Mouse (Mus musculus) hindbrain, embryonic 12.5 days (tissue): Measurements from ENCODE around the gene Twist2. TPM values are rescaled to one million over a fixed set of nuclear protein-coding genes. Genes with fewer than 3 reads are reported as not detected.
A peak's percentile ranks its signal among the peaks of the same experiment; 100 is the strongest.

ENCODE experiments used
- ATAC-seq: fragments of 200-750 bp; cut with Nextera tagmentation; 2 replicates; pipeline ENCODE4 v1.8.0; 2017; ENCODE audit warnings: moderate TSS enrichment; ENCODE audit not compliant: low FRiP score
- H3K27ac ChIP-seq: fragments of 300-500 bp; sonication (generic); 2 replicates; pipeline ENCODE4 v1.5.1; 2016; ENCODE audit warnings: mild to moderate bottlenecking
- H3K27me3 ChIP-seq: fragments of 300-500 bp; sonication (generic); 2 replicates; pipeline ENCODE4 v1.6.1; 2016; ENCODE audit warnings: mild to moderate bottlenecking
- H3K36me3 ChIP-seq: fragments of 300-500 bp; sonication (generic); 2 replicates; pipeline ENCODE4 v1.6.1; 2016; ENCODE audit warnings: mild to moderate bottlenecking
- H3K4me1 ChIP-seq: fragments of 300-500 bp; sonication (generic); 2 replicates; pipeline ENCODE4 v1.6.1; 2016
- H3K4me2 ChIP-seq: fragments of 300-500 bp; sonication (generic); replicated peaks from 2 replicates; pipeline ENCODE4 v1.6.1; 2016; ENCODE audit warnings: mild to moderate bottlenecking
- H3K4me3 ChIP-seq: fragments of 300-500 bp; sonication (generic); 2 replicates; pipeline ENCODE4 v1.5.1; 2016; ENCODE audit warnings: mild to moderate bottlenecking
- H3K9ac ChIP-seq: fragments of 300-500 bp; sonication (generic); 2 replicates; pipeline ENCODE4 v1.6.1; 2016; ENCODE audit warnings: mild to moderate bottlenecking, moderate library complexity
- H3K9me3 ChIP-seq: fragments of 300-500 bp; sonication (generic); replicated peaks from 2 replicates; pipeline ENCODE4 v1.6.1; 2016; ENCODE audit warnings: mild to moderate bottlenecking
- WGBS: fragments of 180-500 bp; shearing (Covaris S2); methylation state at CpG from one replicate; pipeline ENCODE4 v1.1.7; 2016; 5-methylcytosine and 5-hydroxymethylcytosine counted together
- polyA plus RNA-seq: library from polyadenylated mRNA; unstranded; fragments of >200 nt; fragmentation: Nextera tagmentation; extraction: Ambion mirVana; gene quantifications from 2 replicates; pipeline ENCODE4 v1.2.1, GENCODE M21; 2016

The Twist2 gene
- polyA plus RNA-seq, 1 experiment from 2014 or later, result 22.6 TPM

DNA sequence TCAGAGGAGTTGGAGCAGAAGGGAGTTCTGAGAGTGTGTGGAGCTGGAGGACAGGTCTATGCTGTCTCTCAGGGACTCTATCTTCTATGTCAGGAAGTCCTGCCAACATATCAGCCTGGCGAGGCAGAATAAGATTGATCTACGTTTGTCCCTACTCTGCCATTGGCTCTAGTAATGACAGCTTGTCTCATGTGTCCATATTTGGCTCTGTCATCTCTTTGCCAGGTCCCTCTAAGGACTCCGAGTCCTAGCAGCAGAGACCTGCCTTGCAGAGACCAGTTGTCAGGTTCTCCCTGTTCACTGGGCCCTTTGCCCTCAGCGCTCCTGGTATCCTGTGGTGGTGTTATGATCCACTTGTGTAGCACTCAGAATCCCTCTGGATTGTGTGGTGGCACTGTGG is 21.4 kb upstream of the Twist2 start:
- H3K4me3 ChIP-seq, result no peak overlapping the region

DNA sequence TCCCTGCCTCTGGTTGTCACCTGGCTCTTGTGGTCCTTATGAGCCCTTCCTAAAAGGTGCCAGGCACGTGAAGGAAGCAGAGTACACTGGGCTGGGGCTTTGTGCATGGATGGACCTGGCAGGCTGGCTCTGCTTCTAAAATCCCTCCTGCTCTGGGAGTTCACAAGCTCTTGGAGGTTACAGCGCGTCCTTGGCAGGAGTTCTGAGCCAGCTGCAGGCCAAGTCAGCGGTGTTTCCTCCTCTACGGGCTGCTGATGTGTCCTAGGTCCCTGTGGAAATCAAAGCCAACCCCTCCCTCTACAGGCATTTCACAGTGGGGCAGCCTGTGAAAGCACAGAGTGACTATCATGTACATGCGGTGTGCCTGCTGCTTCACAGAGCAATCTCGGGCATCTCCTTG is 20.1 kb upstream of the Twist2 start:
- H3K4me3 ChIP-seq, result no peak overlapping the region
- no peaks in the 10 kb centered on the region for H3K27me3 ChIP-seq
- no peaks in the 10 kb centered on the region for H3K9me3 ChIP-seq
- 75% methylated on average over 7 of the region's 7 CpGs for WGBS
- no peaks in the 10 kb centered on the region for H3K4me1 ChIP-seq
- ATAC-seq, result no peak
- H3K27ac ChIP-seq, result no peak overlapping the region
- no peaks in the 10 kb centered on the region for H3K36me3 ChIP-seq
- no peak overlapping the region for H3K9ac ChIP-seq
- no peak overlapping the region for H3K4me2 ChIP-seq

More for the DNA sequence above, 21.4 kb upstream of the Twist2 start:
- WGBS, result 86% methylated on average over 4 of the region's 4 CpGs
- H3K36me3 ChIP-seq, result no peaks in the 10 kb centered on the region
- ATAC-seq, result no peak
- H3K27ac ChIP-seq, result no peak overlapping the region
- no peaks in the 10 kb centered on the region for H3K4me1 ChIP-seq
- no peak overlapping the region for H3K9ac ChIP-seq
- no peaks in the 10 kb centered on the region for H3K27me3 ChIP-seq
- no peaks in the 10 kb centered on the region for H3K9me3 ChIP-seq
- H3K4me2 ChIP-seq, result no peak overlapping the region

DNA sequence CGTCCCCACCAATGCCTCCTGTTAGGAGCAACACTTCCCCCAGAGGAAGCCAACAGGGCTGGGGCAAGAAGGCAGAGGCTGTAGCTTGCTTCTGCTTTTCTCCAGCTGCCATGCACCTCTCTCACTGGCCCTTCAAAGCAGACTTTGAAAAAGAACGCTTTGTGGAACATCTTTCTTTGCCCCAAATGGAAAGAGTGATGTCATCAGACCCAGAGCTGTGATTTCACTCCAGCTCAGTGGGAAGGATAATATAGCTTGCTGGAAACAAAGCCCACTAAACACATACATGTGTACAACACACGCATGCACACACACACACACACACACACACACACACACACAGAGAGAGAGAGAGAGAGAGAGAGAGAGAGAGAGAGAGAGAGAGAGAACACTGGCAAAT is 17.1 kb upstream of the Twist2 start:
- WGBS, result 81% methylated on average over 3 of the region's 3 CpGs
- H3K27me3 ChIP-seq, result no peaks in the 10 kb centered on the region
- H3K9me3 ChIP-seq, result peaks cover 5% of the 10 kb centered on the region; the same call in 1 of the 2 replicates
- H3K27ac ChIP-seq, result no peak overlapping the region
- no peak overlapping the region for H3K4me2 ChIP-seq
- H3K4me1 ChIP-seq, result no peaks in the 10 kb centered on the region
- H3K4me3 ChIP-seq, result no peak overlapping the region
- H3K36me3 ChIP-seq, result no peaks in the 10 kb centered on the region
- H3K9ac ChIP-seq, result no peak overlapping the region
- ATAC-seq, result no peak

DNA sequence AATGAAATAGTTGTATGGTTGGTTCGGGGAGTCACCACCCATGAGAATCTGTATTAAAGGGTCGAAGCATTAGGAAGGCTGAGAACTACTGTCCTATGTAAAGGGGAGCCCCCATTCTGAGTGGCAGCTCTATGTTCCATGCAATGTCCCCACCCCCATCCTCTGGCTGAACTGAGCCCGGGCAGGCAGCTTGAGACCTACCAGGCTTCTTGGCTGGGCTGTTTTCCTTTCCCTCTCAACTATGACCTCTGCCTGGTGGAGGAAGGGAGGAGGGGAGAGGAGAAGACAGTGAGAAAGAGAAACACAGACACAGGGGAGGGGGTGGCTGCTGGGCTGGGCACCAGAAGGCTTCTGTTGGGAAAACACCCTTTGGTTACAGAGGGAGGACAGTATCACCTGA is 1.9 kb upstream of the Twist2 start:
- Histone ChIP-seq H3K27ac (no peak overlapping the region), H3K4me2 (no peak overlapping the region; the same call in 1 of the 2 replicates), H3K27me3 (peaks cover 58% of the 10 kb centered on the region), H3K9ac (no peak overlapping the region), H3K4me1 (peaks cover 30% of the 10 kb centered on the region), H3K4me3 (no peak overlapping the region), H3K36me3 (no peaks in the 10 kb centered on the region), H3K9me3 (no peaks in the 10 kb centered on the region)
- 58% methylated on average over 3 of the region's 3 CpGs for WGBS
- no peak for ATAC-seq

DNA sequence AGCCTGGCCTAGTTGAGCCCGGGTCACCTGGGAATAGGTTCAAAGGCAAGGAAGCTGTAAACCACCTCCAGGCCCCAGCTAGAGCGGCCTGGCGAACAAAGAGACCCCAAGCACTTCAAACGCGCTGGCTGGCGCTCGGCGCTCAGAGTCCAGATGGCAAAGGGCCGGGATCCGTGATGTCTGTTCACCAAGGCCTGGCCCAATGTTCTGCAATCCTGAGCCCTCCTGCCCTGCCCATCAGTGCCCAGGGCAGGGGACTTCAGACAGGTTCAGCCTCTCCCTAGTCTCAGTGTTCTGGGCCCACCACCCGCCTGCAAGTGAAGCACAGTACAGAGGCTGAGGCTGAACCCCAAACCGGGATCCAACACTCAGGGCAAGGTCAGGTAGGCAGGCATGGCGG is 913 bp upstream of the Twist2 start:
- H3K27me3 ChIP-seq, result peaks cover 66% of the 10 kb centered on the region
- WGBS, result 12% methylated on average over 13 of the region's 13 CpGs

DNA sequence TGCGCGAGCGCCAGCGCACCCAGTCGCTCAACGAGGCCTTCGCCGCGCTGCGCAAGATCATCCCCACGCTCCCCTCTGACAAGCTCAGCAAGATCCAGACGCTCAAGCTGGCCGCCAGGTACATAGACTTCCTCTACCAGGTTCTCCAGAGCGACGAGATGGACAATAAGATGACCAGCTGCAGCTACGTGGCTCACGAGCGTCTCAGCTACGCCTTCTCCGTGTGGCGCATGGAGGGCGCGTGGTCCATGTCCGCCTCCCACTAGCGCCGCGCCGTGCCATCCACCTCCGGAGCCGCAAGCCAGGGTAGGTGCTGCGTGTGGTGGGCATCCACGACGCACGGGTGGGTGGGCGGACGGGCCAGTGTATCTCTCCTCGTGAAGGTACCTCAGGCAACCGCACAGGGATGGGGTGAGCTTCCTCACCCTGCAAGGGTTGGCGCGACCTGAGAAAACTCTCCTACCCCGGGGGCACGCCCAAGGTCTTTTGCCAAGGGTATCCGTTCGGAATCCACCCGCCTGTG is 644 bp downstream of the Twist2 start:
- peaks cover 64% of the 10 kb centered on the region for H3K27me3 ChIP-seq
- H3K27ac ChIP-seq, result peak overlapping the region; percentile 49; the same call in 1 of the 2 replicates
- no peak for ATAC-seq
- H3K4me2 ChIP-seq, result peak overlapping the region; percentile 77
- H3K4me1 ChIP-seq, result peaks cover 30% of the 10 kb centered on the region
- H3K9ac ChIP-seq, result peak overlapping the region; percentile 2
- no peaks in the 10 kb centered on the region for H3K9me3 ChIP-seq
- H3K4me3 ChIP-seq, result peak overlapping the region; percentile 42
- 2% methylated on average over 45 of the region's 45 CpGs for WGBS
- no peaks in the 10 kb centered on the region for H3K36me3 ChIP-seq

More for the DNA sequence above, 913 bp upstream of the Twist2 start:
- Histone ChIP-seq H3K36me3 (no peaks in the 10 kb centered on the region), H3K9ac (peak overlapping the region; percentile 35), H3K9me3 (no peaks in the 10 kb centered on the region), H3K4me2 (peak overlapping the region; percentile 77), H3K4me3 (peak overlapping the region; percentile 42), H3K27ac (peak overlapping the region; percentile 66; the same call in 1 of the 2 replicates), H3K4me1 (peaks cover 30% of the 10 kb centered on the region)
- ATAC-seq, result no peak

DNA sequence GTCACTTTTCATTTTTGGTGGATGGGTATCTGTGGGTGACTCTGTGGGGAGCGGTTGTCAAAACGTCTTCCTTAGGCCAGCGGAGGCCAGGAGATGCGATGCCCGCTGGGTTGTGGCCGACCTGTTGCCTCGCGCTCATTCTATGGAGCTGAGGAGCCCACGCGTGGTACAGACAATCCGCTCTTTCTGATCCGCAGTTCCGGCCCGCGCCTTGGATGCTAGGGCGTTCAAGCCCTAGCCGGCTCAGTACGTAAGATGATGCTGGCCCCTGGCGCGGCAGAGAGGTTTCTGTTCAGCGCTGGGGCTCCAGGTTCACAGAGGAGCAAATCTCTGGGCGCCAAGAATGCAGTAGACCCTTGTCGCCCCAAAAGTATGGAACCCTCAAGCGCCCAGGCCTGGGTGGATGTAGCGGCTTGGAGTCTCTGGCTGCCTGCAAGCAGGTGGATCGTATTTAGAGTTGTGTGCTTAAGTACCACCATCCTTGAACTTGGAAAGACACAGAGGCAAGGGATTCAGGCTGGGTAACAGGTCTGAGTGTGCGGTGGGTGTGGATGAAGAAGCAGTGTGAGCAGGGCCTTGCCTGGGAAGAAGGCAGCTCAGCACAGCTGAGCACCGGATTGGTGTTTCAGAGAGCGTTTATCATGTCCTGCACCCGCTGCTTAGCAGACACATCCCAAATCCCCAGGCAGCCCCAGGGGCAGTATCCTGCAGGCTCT is 1.3 kb downstream of the Twist2 start:
- H3K27me3 ChIP-seq, result peaks cover 57% of the 10 kb centered on the region
- H3K9me3 ChIP-seq, result no peaks in the 10 kb centered on the region
- peak overlapping the region; percentile 2; the same call in 1 of the 2 replicates for H3K9ac ChIP-seq
- WGBS, result 7% methylated on average over 30 of the region's 30 CpGs
- H3K4me1 ChIP-seq, result peaks cover 30% of the 10 kb centered on the region
- no peaks in the 10 kb centered on the region for H3K36me3 ChIP-seq
- H3K27ac ChIP-seq, result no peak overlapping the region
- peak overlapping the region; percentile 77 for H3K4me2 ChIP-seq
- ATAC-seq, result no peak
- peak overlapping the region; percentile 42 for H3K4me3 ChIP-seq

DNA sequence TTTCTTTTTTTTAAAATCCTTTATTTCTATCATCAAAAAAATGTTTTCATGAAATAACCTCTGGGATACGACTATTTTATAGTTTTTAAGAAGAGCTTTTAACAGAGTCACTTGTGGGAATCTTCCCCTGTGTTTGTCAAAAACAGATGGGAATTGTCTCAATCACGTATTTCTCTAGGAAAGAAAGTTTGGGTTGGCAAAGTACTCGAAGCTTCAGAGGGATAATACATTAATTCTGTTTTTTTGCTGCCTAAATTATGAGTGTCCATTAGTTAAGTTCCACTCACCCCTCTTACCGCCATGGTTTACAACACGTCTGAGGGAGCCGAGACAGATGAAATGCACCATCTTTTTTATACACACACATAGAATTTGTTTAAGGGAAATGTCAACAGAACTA is 2.2 kb downstream of the Twist2 start:
- Histone ChIP-seq H3K4me2 (no peak overlapping the region), H3K4me1 (peaks cover 30% of the 10 kb centered on the region), H3K4me3 (no peak overlapping the region), H3K27me3 (peaks cover 57% of the 10 kb centered on the region), H3K9ac (no peak overlapping the region), H3K27ac (no peak overlapping the region), H3K9me3 (no peaks in the 10 kb centered on the region), H3K36me3 (no peaks in the 10 kb centered on the region)
- no peak for ATAC-seq
- WGBS, result 67% methylated on average over 6 of the region's 6 CpGs

DNA sequence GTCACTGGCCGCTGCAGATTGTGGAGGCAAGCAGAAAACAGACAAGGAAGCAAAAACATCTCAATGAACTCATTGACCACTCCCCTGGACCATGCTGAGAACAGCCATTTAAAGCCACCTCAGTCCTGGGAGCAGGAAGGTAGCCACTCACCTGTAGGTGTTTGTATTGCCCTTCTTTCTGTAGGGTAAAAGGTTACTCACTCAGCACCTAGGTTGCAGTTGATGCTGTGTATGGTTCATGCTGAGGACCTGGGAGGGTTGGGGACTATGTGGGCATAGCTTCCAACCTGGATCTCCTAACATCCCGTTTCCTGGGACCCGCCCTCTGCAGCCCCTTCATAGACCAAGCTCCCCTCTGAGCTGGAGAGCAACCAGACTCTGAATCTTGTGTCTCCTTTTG is 14.8 kb downstream of the Twist2 start:
- Histone ChIP-seq H3K36me3 (no peaks in the 10 kb centered on the region), H3K4me2 (no peak overlapping the region), H3K27me3 (no peaks in the 10 kb centered on the region), H3K27ac (no peak overlapping the region), H3K4me1 (0 out of 2 replicates have a peak, but pooled peaks cover 2% of the 10 kb centered on the region), H3K9me3 (no peaks in the 10 kb centered on the region), H3K9ac (no peak overlapping the region), H3K4me3 (no peak overlapping the region)
- no peak for ATAC-seq
- 77% methylated on average over 3 of the region's 3 CpGs for WGBS

DNA sequence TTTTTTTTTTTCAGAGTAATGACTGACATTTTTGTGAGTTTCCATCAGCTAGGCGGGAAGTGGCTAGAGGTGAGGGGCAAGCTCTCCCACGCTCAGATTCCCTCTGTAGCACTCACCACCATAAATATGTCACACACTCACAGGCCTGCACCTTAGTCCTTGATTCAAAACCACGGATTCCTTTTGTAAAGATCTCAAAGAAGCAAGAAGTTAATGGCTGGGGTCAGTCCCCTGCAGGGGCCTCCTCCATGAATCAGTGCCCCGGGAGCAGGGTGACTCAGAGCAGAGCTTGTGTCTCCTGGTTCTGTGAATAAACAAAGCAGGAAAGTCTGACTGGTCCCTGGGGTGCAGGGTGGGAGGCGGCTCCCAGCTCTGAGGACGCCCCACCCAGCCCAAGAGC is 15.3 kb downstream of the Twist2 start:
- no peak overlapping the region for H3K4me3 ChIP-seq

DNA sequence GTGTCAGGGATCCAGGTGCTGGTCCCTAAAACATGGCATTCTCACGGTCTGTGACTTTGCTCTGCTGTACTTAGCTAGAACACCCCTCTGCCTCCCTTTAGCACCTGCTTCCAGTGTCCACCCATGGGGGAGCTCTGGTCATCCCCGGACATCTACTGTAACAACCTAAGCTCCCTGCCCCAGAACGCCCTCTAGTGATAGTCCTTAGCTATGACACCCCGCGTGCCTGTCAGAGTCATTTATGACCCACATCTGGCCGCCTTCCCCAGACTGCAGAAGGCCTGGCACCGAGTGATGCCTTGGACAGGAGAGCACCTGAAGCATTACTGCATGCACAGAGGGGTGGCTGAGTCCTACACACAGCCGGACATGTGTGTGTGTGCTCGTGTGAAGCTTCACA is 18.0 kb downstream of the Twist2 start:
- H3K27ac ChIP-seq, result no peak overlapping the region
- no peak for ATAC-seq
- 60% methylated on average over 9 of the region's 9 CpGs for WGBS
- no peak overlapping the region for H3K4me3 ChIP-seq
- no peaks in the 10 kb centered on the region for H3K9me3 ChIP-seq
- no peaks in the 10 kb centered on the region for H3K36me3 ChIP-seq
- H3K4me2 ChIP-seq, result no peak overlapping the region
- H3K27me3 ChIP-seq, result no peaks in the 10 kb centered on the region
- H3K9ac ChIP-seq, result no peak overlapping the region
- 0 out of 2 replicates have a peak, but pooled peaks cover 2% of the 10 kb centered on the region for H3K4me1 ChIP-seq

More for the DNA sequence above, 15.3 kb downstream of the Twist2 start:
- no peak overlapping the region for H3K27ac ChIP-seq
- ATAC-seq, result no peak
- H3K9ac ChIP-seq, result no peak overlapping the region
- H3K9me3 ChIP-seq, result no peaks in the 10 kb centered on the region
- no peaks in the 10 kb centered on the region for H3K36me3 ChIP-seq
- H3K4me2 ChIP-seq, result no peak overlapping the region
- 0 out of 2 replicates have a peak, but pooled peaks cover 2% of the 10 kb centered on the region for H3K4me1 ChIP-seq
- WGBS, result 39% methylated on average over 6 of the region's 6 CpGs
- no peaks in the 10 kb centered on the region for H3K27me3 ChIP-seq

DNA sequence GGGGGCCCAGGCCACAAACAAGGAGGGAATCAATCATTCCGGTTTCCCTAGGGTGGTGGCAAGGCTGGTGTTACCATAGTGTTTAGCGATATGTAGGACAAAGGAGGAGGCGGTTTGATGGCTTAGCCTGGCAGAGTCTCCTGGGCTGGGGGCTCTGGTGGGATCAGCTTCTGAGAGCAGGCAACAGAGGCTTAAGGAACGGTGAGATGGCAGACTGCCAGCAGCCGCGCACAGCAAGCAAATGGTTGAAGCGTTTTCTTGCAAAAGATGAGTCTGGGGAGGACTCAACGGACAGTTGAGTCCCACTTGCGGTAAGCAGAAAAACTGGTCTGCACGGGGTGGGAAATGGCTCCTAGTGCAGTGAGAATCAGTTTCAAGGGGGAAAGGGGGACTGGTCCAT is 19.3 kb downstream of the Twist2 start:
- no peak overlapping the region for H3K9ac ChIP-seq
- peaks cover 5% of the 10 kb centered on the region for H3K4me1 ChIP-seq
- H3K27me3 ChIP-seq, result no peaks in the 10 kb centered on the region
- H3K36me3 ChIP-seq, result no peaks in the 10 kb centered on the region
- WGBS, result 74% methylated on average over 10 of the region's 10 CpGs
- no peak overlapping the region for H3K4me3 ChIP-seq
- no peak for ATAC-seq
- H3K9me3 ChIP-seq, result no peaks in the 10 kb centered on the region
- H3K4me2 ChIP-seq, result no peak overlapping the region
- H3K27ac ChIP-seq, result no peak overlapping the region

DNA sequence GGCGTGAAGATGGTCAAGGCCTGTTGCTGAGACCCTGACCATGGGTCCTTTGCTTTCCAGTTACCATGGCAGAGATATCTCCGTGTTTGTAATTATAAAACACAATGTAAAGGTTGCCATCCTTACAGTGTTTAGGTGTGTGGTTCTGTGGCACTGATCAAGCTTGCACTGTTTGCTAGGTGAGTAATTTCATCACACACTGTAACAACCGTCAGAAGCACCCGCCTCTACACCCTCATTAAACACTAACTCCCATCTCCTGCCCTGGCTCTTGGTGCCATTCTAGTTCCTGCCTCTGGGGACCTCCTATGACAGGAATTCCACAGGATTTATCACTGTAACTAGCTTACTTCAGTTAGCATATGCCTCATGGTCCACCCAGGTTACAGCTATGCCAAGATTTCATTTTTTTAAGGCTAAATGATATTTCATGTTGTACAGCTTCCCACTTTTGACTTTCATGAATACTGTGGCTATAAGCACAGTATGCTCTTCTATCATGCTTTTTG is 21.1 kb downstream of the Twist2 start:
- H3K4me2 ChIP-seq, result no peak overlapping the region
- H3K36me3 ChIP-seq, result no peaks in the 10 kb centered on the region
- H3K27ac ChIP-seq, result no peak overlapping the region
- no peak overlapping the region for H3K9ac ChIP-seq
- 87% methylated on average over 4 of the region's 4 CpGs for WGBS
- H3K4me3 ChIP-seq, result no peak overlapping the region
- no peaks in the 10 kb centered on the region for H3K27me3 ChIP-seq
- ATAC-seq, result no peak
- H3K9me3 ChIP-seq, result no peaks in the 10 kb centered on the region
- peaks cover 6% of the 10 kb centered on the region for H3K4me1 ChIP-seq
